Mouse (Mus musculus): Measurements from ENCODE around the gene Parvb. TPM values are rescaled to one million over a fixed set of nuclear protein-coding genes. Genes with fewer than 3 reads are reported as not detected.

Gene Parvb
- total and polyA plus RNA-seq, 3 experiments = 0.04 to 2.3 TPM; not detected in 1

GRCm38 (mm10) chr15:84245104-84245503 lies 13.3 kb downstream of the Parvb start:
- H3K27ac ChIP-seq (ENCODE audit: insufficient read depth, low read depth) = no peak overlapping the region
- no peak overlapping the region for H3K4me3 ChIP-seq (replicated peaks in 1 of 3; ENCODE audit: low read depth in 2 of 3, low read length in 2 of 3, poor library complexity in 1 of 3)
- no peak for TF ChIP-seq NRF1 (IDR thresholded peaks at IDR 0.05; ENCODE audit: low read depth, low read length)
- TF ChIP-seq POLR2AphosphoS2 (IDR thresholded peaks at IDR 0.05; ENCODE audit: low read depth, low read length) = no peak
- TF ChIP-seq ZKSCAN1 (IDR thresholded peaks at IDR 0.05; ENCODE audit: borderline replicate concordance, low read depth, low read length) = no peak
- peaks cover 9% of the 10 kb centered on the region for H3K9me3 ChIP-seq (replicated peaks; ENCODE audit: low read length)
- H3K4me1 ChIP-seq (ENCODE audit: control insufficient read depth in 1 of 2, insufficient read depth in 2 of 2) = peaks cover 0 to 17% of the 10 kb centered on the region in 2 experiments; a peak in 2 of 4 replicates
- H3K27me3 ChIP-seq (replicated peaks) = no peaks in the 10 kb centered on the region
- in situ Hi-C loops (cut with MboI; ENCODE audit: low pct_ligation_motif_present, low pct_unique_long_range_greater_than_20kb, low sequenced_read_pairs) = no loop called here
- DNase-seq (ENCODE audit: extremely low read depth) = no peak
- no peaks in the 10 kb centered on the region for H3K79me2 ChIP-seq (replicated peaks; ENCODE audit: control insufficient read depth, extremely low read depth, insufficient read depth, poor library complexity, severe bottlenecking)
- no peak overlapping the region for H3K9ac ChIP-seq (ENCODE audit: insufficient read depth, low read depth)
- no peak overlapping the region for H3K4me2 ChIP-seq (ENCODE audit: insufficient read depth, low read depth, poor library complexity, severe bottlenecking)
- dilution Hi-C loops (cut with MboI; ENCODE audit: extremely low pct_ligation_motif_present, extremely low pct_unique_long_range_greater_than_20kb, low sequenced_read_pairs) = no loop called here
- H3K36me3 ChIP-seq (replicated peaks in 1 of 2; ENCODE audit: control insufficient read depth in 1 of 2, insufficient read depth in 1 of 2, low read length in 1 of 2) = no peaks in the 10 kb centered on the region

GRCm38 (mm10) chr15:84246195-84246594 lies 14.4 kb downstream of the Parvb start:
- Histone ChIP-seq H3K27me3 (replicated peaks) (peaks cover 3% of the 10 kb centered on the region), H3K36me3 (replicated peaks in 1 of 2; ENCODE audit: control insufficient read depth in 1 of 2, insufficient read depth in 1 of 2, low read length in 1 of 2) (no peaks in the 10 kb centered on the region), H3K9me3 (replicated peaks; ENCODE audit: low read length) (peaks cover 9% of the 10 kb centered on the region), H3K4me1 (ENCODE audit: control insufficient read depth in 1 of 2, insufficient read depth in 2 of 2) (peaks cover 0 to 10% of the 10 kb centered on the region in 2 experiments; a peak in 2 of 4 replicates), H3K9ac (ENCODE audit: insufficient read depth, low read depth) (no peak overlapping the region), H3K27ac (ENCODE audit: insufficient read depth, low read depth) (no peak overlapping the region), H3K4me3 (replicated peaks in 1 of 3; ENCODE audit: low read depth in 2 of 3, low read length in 2 of 3, poor library complexity in 1 of 3) (no peak overlapping the region), H3K79me2 (replicated peaks; ENCODE audit: control insufficient read depth, extremely low read depth, insufficient read depth, poor library complexity, severe bottlenecking) (no peaks in the 10 kb centered on the region), H3K4me2 (ENCODE audit: insufficient read depth, low read depth, poor library complexity, severe bottlenecking) (no peak overlapping the region)
- dilution Hi-C loops (cut with MboI; ENCODE audit: extremely low pct_ligation_motif_present, extremely low pct_unique_long_range_greater_than_20kb, low sequenced_read_pairs) = no loop called here
- TF ChIP-seq TCF12 (IDR thresholded peaks at IDR 0.05; ENCODE audit: low read depth, low read length) = no peak
- no peak for TF ChIP-seq JUND (conservative IDR thresholded peaks at IDR 0.05; ENCODE audit: low read depth, low read length)
- in situ Hi-C loops (cut with MboI; ENCODE audit: low pct_ligation_motif_present, low pct_unique_long_range_greater_than_20kb, low sequenced_read_pairs) = no loop called here
- no peak for DNase-seq (ENCODE audit: extremely low read depth)

- Histone ChIP-seq H3K4me1 (ENCODE audit: control insufficient read depth in 1 of 2, insufficient read depth in 2 of 2) (0 out of 4 replicates have a peak, but pooled peaks cover 0 to 3% of the 10 kb centered on the region in 2 experiments), H3K79me2 (replicated peaks; ENCODE audit: control insufficient read depth, extremely low read depth, insufficient read depth, poor library complexity, severe bottlenecking) (no peaks in the 10 kb centered on the region), H3K4me3 (replicated peaks in 1 of 3; ENCODE audit: low read depth in 2 of 3, low read length in 2 of 3, poor library complexity in 1 of 3) (no peak overlapping the region), H3K4me2 (ENCODE audit: insufficient read depth, low read depth, poor library complexity, severe bottlenecking) (no peak overlapping the region), H3K27me3 (replicated peaks) (peaks cover 5% of the 10 kb centered on the region), H3K9me3 (replicated peaks; ENCODE audit: low read length) (peaks cover 9% of the 10 kb centered on the region), H3K9ac (ENCODE audit: insufficient read depth, low read depth) (no peak overlapping the region), H3K27ac (ENCODE audit: insufficient read depth, low read depth) (no peak overlapping the region), H3K36me3 (replicated peaks in 1 of 2; ENCODE audit: control insufficient read depth in 1 of 2, insufficient read depth in 1 of 2, low read length in 1 of 2) (no peaks in the 10 kb centered on the region)
- dilution Hi-C loops (cut with MboI; ENCODE audit: extremely low pct_ligation_motif_present, extremely low pct_unique_long_range_greater_than_20kb, low sequenced_read_pairs) = no loop called here
- in situ Hi-C loops (cut with MboI; ENCODE audit: low pct_ligation_motif_present, low pct_unique_long_range_greater_than_20kb, low sequenced_read_pairs) = no loop called here
- no peak for TF ChIP-seq ZC3H11A (IDR thresholded peaks at IDR 0.05; ENCODE audit: low read depth, low read length)
- TF ChIP-seq CTCF (conservative IDR thresholded peaks at IDR 0.05 in 1 of 2, IDR thresholded peaks at IDR 0.05 in 1 of 2; ENCODE audit: low read depth in 2 of 2, low read length in 2 of 2) = peak in 1 of 2 experiments; percentile 21; a peak in 1 of 4 replicates
- no peak for TF ChIP-seq PAX5 (IDR thresholded peaks at IDR 0.05; ENCODE audit: low read length)
- DNase-seq (ENCODE audit: extremely low read depth) = no peak
These were observed 15.5 kb downstream of the Parvb start for GRCm38 (mm10) chr15:84247309-84247708.

All from CH12.LX (cell line).